ENCODE assay signal across 9 mouse cellular contexts in genomic region chrX:107168281-107168680, GRCm38 (mm10). TPM values are rescaled to one million over a fixed set of nuclear protein-coding genes. Genes with fewer than 3 reads are reported as not detected.
DNase-seq lines count a peak whose midpoint lies in the region; ATAC-seq and TF ChIP-seq lines count a peak whose summit lies in the region.
"Had no signal": no experiment of that assay in that cellular context is flagged by ENCODE, and none has a peak within 500 bp of the region (broad histone marks: within the 10 kb centered on the region; RNA-seq: fewer than 3 reads in every experiment).

No protein-coding gene starts in this region.

- H3K27ac ChIP-seq in heart, embryonic 11.5 days (ENCODE audit: low read depth, low read length): no peak overlapping the region
- H3K27ac ChIP-seq in midbrain, postnatal 0 days (ENCODE audit: low read depth, low read length): no peak overlapping the region
- H3K27ac ChIP-seq in midbrain, embryonic 16.5 days (ENCODE audit: low read length): no peak overlapping the region
- H3K27ac ChIP-seq: neural tube, embryonic 13.5 days had no signal

- intact Hi-C loops in heart, postnatal 10 days (cut with DNase I): loop anchor here (1.0 to 10.0 kb wide), 5 partner anchors 151 to 374 kb away; no protein-coding TSS in a partner anchor

- WGBS in heart, embryonic 11.5 days (ENCODE audit: insufficient replicate concordance): 13% methylated on average over 1 of the region's 1 CpGs
- WGBS in midbrain, postnatal 0 days: 15% methylated on average over 1 of the region's 1 CpGs
- WGBS in midbrain, embryonic 16.5 days: 13% methylated on average over 1 of the region's 1 CpGs

- H3K4me1 ChIP-seq in heart, embryonic 11.5 days (ENCODE audit: control insufficient read depth, insufficient read depth, low read length): no peaks in the 10 kb centered on the region
- no peaks in the 10 kb centered on the region for H3K4me1 ChIP-seq in midbrain, postnatal 0 days (ENCODE audit: insufficient read depth, low read length)
- no peaks in the 10 kb centered on the region for H3K4me1 ChIP-seq in midbrain, embryonic 16.5 days (ENCODE audit: control insufficient read depth, insufficient read depth, low read length)
- H3K4me1 ChIP-seq: neural tube, embryonic 13.5 days had no signal

- H3K27me3 ChIP-seq in heart, embryonic 11.5 days (ENCODE audit: control insufficient read depth, insufficient read depth, low read length): no peaks in the 10 kb centered on the region
- H3K27me3 ChIP-seq in midbrain, postnatal 0 days (ENCODE audit: insufficient read depth, low read length): no peaks in the 10 kb centered on the region
- no peaks in the 10 kb centered on the region for H3K27me3 ChIP-seq in midbrain, embryonic 16.5 days (ENCODE audit: control insufficient read depth, insufficient read depth, low read depth, low read length)
- no peaks in the 10 kb centered on the region for H3K27me3 ChIP-seq in splenic B cell, adult 2 months (ENCODE audit: control insufficient read depth, insufficient read depth, low read length, poor library complexity, severe bottlenecking)
- H3K27me3 ChIP-seq: neural tube, embryonic 13.5 days had no signal

- no peaks in the 10 kb centered on the region for H3K36me3 ChIP-seq in heart, embryonic 11.5 days (ENCODE audit: control insufficient read depth, insufficient read depth, low read length)
- no peaks in the 10 kb centered on the region for H3K36me3 ChIP-seq in midbrain, postnatal 0 days (ENCODE audit: insufficient read depth, low read length)
- H3K36me3 ChIP-seq in midbrain, embryonic 16.5 days (ENCODE audit: control insufficient read depth, insufficient read depth, low read length): no peaks in the 10 kb centered on the region
- no peaks in the 10 kb centered on the region for H3K36me3 ChIP-seq in splenic B cell, adult 2 months (ENCODE audit: control insufficient read depth, insufficient read depth, low read length, poor library complexity, severe bottlenecking)
- H3K36me3 ChIP-seq: neural tube, embryonic 13.5 days had no signal

- H3K4me3 ChIP-seq in heart, embryonic 11.5 days (ENCODE audit: low read depth, low read length): no peak overlapping the region
- H3K4me3 ChIP-seq in midbrain, postnatal 0 days (ENCODE audit: low read depth, low read length): no peak overlapping the region
- no peak overlapping the region for H3K4me3 ChIP-seq in midbrain, embryonic 16.5 days (ENCODE audit: low read depth, low read length)
- H3K4me3 ChIP-seq: neural tube, embryonic 13.5 days had no signal

- no peak overlapping the region for H3K9ac ChIP-seq in heart, embryonic 11.5 days (ENCODE audit: low read depth, low read length)
- H3K9ac ChIP-seq in midbrain, postnatal 0 days (replicated peaks; ENCODE audit: low read length, poor library complexity, severe bottlenecking): no peak overlapping the region
- no peak overlapping the region for H3K9ac ChIP-seq in midbrain, embryonic 16.5 days (ENCODE audit: low read depth, low read length)
- H3K9ac ChIP-seq: neural tube, embryonic 13.5 days had no signal

- TF ChIP-seq CTCF in midbrain, postnatal 0 days (IDR thresholded peaks at IDR 0.05): peak; percentile 52

- no peaks in the 10 kb centered on the region for H3K9me3 ChIP-seq in heart, embryonic 11.5 days (replicated peaks; ENCODE audit: control insufficient read depth, low read length)
- no peaks in the 10 kb centered on the region for H3K9me3 ChIP-seq in midbrain, postnatal 0 days (ENCODE audit: low read length)
- no peaks in the 10 kb centered on the region for H3K9me3 ChIP-seq in midbrain, embryonic 16.5 days (replicated peaks; ENCODE audit: control insufficient read depth, low read length, poor library complexity, severe bottlenecking)
- H3K9me3 ChIP-seq: neural tube, embryonic 13.5 days had no signal

- ATAC-seq in heart, embryonic 11.5 days (replicated peaks; ENCODE audit: insufficient number of reproducible peaks, low FRiP score, low TSS enrichment): no peak
- ATAC-seq in midbrain, postnatal 0 days (ENCODE audit: low FRiP score): no peak
- no peak for ATAC-seq in midbrain, embryonic 16.5 days

- H3K4me2 ChIP-seq in heart, embryonic 11.5 days: no peak overlapping the region
- H3K4me2 ChIP-seq in midbrain, postnatal 0 days (ENCODE audit: low read depth, low read length, poor library complexity, severe bottlenecking): no peak overlapping the region
- H3K4me2 ChIP-seq in midbrain, embryonic 16.5 days (ENCODE audit: low read length): no peak overlapping the region
- H3K4me2 ChIP-seq: neural tube, embryonic 13.5 days had no signal

- DNase-seq in heart, postnatal 10 days: peak; percentile 18 to 47
- DNase-seq in midbrain, postnatal 0 days (ENCODE audit: low spot score): peak; percentile 5
- DNase-seq in T-cell, adult 2 months (ENCODE audit: low spot score): peak; percentile 29
- peak; percentile 63 for DNase-seq in splenic B cell, adult 2 months (ENCODE audit: low read depth, low spot score)
- DNase-seq in right cerebral cortex, adult 18-20 months: no peak
- DNase-seq in adrenal gland, adult 18-20 months (ENCODE audit: low spot score in 2 of 2): no peak

RNA-seq across cellular contexts. Expression of gene P2ry10b, which starts 19.6 kb away (rescaled TPM):
- 1 to 10 TPM; 3.9 to 4.3 TPM for total RNA-seq in heart, postnatal 10 days (2021)
- 0.30 and 0.46 TPM in 2 replicates for polyA plus RNA-seq in heart, embryonic 11.5 days (2014; fragmentation: Nextera tagmentation; extraction: Ambion mirVana)
- total RNA-seq in midbrain, postnatal 0 days (2014; rRNA removed): 0.71 and 2.4 TPM in 2 replicates
- 0.42 TPM in 2 replicates for polyA plus RNA-seq in midbrain, postnatal 0 days (2015; fragmentation: Nextera tagmentation; extraction: Ambion mirVana)
- polyA plus RNA-seq in midbrain, embryonic 16.5 days (2015; fragmentation: Nextera tagmentation; extraction: Ambion mirVana): 0.34 and 0.96 TPM in 2 replicates
- under 1 TPM; 0.93 TPM for total RNA-seq in adrenal gland, adult 18-20 months (2021)

Comparison
In these comparisons a context has a peak if more than half of its experiments do, and no peak if none do; other contexts are left out.
1. DNase-seq: peak in heart, postnatal 10 days (2 of 2), midbrain, postnatal 0 days (single experiment), T-cell, adult 2 months (single experiment) and splenic B cell, adult 2 months (single experiment); none in right cerebral cortex, adult 18-20 months (single experiment) and adrenal gland, adult 18-20 months (0 of 2).